Mouse (Mus musculus): ENCODE data around the gene Ptchd1. TPM values are rescaled to one million over a fixed set of nuclear protein-coding genes. Genes with fewer than 3 reads are reported as not detected.

Ptchd1 gene
- polyA plus RNA-seq, 1 experiment, result 0.53 TPM

DNA sequence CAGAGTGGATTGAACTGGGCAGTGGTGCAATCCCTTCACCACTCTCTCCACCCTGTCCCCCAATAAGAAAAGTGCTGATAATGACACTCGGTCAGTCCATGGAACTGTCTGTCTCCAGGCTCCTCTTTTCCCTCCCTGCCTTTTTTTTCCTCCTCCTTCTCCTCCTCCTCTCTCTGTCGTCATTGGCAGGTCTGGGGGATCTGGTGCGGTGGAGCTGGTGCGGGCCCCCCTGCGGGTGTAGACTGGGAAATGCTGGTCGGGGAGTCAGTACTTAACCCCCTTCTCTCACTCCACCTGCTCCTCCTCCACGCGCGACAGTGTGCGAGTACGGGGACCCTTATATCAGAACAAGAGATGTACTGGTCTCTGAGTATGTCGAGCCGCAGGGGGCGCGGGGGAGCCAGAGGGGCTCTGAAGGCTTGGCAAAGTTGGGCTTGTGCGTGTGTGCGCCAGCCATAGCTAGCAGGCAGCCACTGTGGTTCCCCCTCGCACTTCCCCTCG lies 777 bp upstream of the Ptchd1 start, which contains the start of gene Gm15155:
Gene Gm15155, plus strand, starts transcription at position 401 of the 501 bp plus-strand sequence.
- H3K79me2 ChIP-seq (ENCODE audit: control insufficient read depth, insufficient read depth), result no peaks in the 10 kb centered on the region
- no peak within 1 kb of the TSS for H3K4me3 ChIP-seq (ENCODE audit: insufficient read depth, poor library complexity, severe bottlenecking)
- no peaks in the 10 kb centered on the region for H3K27me3 ChIP-seq (ENCODE audit: control insufficient read depth, insufficient read depth, insufficient read length)
- TF ChIP-seq CEBPB (IDR thresholded peaks at IDR 0.05; ENCODE audit: low read depth) (no peak), CTCF (IDR thresholded peaks at IDR 0.05; ENCODE audit: control insufficient read depth, insufficient read depth, insufficient read length) (no peak), MYOD1 (IDR thresholded peaks at IDR 0.05; ENCODE audit: control insufficient read depth, insufficient read length, low read depth) (no peak)
- H3ac ChIP-seq (ENCODE audit: control insufficient read depth, insufficient read length, low read depth), result no peak within 1 kb of the TSS
- H3K36me3 ChIP-seq (ENCODE audit: control insufficient read depth, insufficient read depth), result no peaks in the 10 kb centered on the region
- H3K79me3 ChIP-seq (ENCODE audit: low read depth), result no peaks in the 10 kb centered on the region

DNA sequence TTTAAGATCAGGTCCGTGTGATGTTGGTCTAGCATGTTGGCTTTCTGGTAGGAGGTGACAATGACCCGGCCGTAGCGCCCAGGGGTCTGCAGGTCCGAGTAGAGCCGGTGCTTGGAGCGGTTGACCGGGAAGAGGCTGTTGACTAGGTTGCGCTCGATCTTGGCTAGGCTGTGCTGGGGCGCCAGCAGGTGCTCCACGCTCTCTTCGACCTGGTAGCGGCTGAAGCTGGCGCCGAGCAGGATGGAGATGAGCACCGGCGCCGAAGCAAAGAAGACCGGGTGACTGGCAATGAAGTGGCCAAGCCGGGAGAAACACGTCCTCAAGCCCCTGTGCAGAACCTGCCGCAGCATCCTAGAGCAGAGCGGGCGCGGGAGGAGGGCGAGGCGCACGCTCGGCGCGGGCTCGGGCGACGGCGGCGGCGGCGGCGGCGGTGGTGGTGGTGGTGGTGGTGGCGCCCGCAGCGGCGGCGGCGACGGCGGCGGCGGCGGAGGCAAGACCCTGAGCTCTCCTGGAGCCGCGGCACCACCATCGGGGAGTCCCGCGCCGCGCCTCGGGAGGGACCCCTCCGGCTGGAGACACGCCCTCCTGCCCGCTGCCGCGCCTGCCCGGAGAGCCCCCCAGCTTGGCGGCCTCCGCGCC lies 534 bp downstream of the Ptchd1 start:
- Histone ChIP-seq H3K79me3 (ENCODE audit: low read depth) (no peaks in the 10 kb centered on the region), H3K27me3 (ENCODE audit: control insufficient read depth, insufficient read depth, insufficient read length) (no peaks in the 10 kb centered on the region), H3K36me3 (ENCODE audit: control insufficient read depth, insufficient read depth) (no peaks in the 10 kb centered on the region), H3K4me3 (ENCODE audit: insufficient read depth, poor library complexity, severe bottlenecking) (no peak overlapping the region), H3K79me2 (ENCODE audit: control insufficient read depth, insufficient read depth) (no peaks in the 10 kb centered on the region), H3ac (ENCODE audit: control insufficient read depth, insufficient read length, low read depth) (peak overlapping the region; percentile 3)
- TF ChIP-seq FOSL1 (IDR thresholded peaks at IDR 0.05; ENCODE audit: insufficient read depth, low read length, poor library complexity, severe bottlenecking) (no peak), CEBPB (IDR thresholded peaks at IDR 0.05; ENCODE audit: low read depth) (no peak), MAX (IDR thresholded peaks at IDR 0.05) (no peak), MYOD1 (IDR thresholded peaks at IDR 0.05; ENCODE audit: control insufficient read depth, insufficient read length, low read depth) (no peak), USF1 (IDR thresholded peaks at IDR 0.05; ENCODE audit: low read depth) (no peak), MYOG (IDR thresholded peaks at IDR 0.05; ENCODE audit: control insufficient read depth, extremely low read depth, insufficient read length) (no peak), CTCF (IDR thresholded peaks at IDR 0.05; ENCODE audit: control insufficient read depth, insufficient read depth, insufficient read length) (no peak)

DNA sequence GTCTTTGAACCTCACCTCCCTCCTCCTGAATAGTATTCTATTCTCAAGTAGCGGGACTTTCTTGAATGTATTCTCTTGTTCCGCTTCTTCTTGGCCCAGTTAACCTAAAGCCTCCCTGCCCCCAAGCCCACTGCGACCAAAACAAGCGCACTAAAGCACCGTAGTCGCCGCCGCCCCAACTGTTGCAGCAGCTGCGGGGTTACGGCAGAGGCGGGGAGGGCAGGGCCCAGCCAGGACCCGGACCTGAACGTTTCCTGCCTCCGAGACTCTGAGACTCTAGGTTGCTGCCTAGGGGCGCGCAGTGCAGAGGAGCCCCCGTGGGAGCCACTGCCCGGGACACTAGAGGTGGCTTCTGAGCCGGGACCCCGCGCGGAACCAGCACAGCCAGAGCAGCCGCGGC lies 1.1 kb downstream of the Ptchd1 start:
- H3K36me3 ChIP-seq (ENCODE audit: control insufficient read depth, insufficient read depth), result no peaks in the 10 kb centered on the region
- H3K4me3 ChIP-seq (ENCODE audit: insufficient read depth, poor library complexity, severe bottlenecking), result no peak overlapping the region
- no peak for TF ChIP-seq MYOD1 (IDR thresholded peaks at IDR 0.05; ENCODE audit: control insufficient read depth, insufficient read length, low read depth)
- TF ChIP-seq CEBPB (IDR thresholded peaks at IDR 0.05; ENCODE audit: low read depth), result no peak
- TF ChIP-seq USF1 (IDR thresholded peaks at IDR 0.05; ENCODE audit: low read depth), result no peak
- no peak for TF ChIP-seq MYOG (IDR thresholded peaks at IDR 0.05; ENCODE audit: control insufficient read depth, extremely low read depth, insufficient read length)
- no peak for TF ChIP-seq MAX (IDR thresholded peaks at IDR 0.05)
- TF ChIP-seq CTCF (IDR thresholded peaks at IDR 0.05; ENCODE audit: control insufficient read depth, insufficient read depth, insufficient read length), result no peak
- H3ac ChIP-seq (ENCODE audit: control insufficient read depth, insufficient read length, low read depth), result peak overlapping the region; percentile 3
- no peaks in the 10 kb centered on the region for H3K27me3 ChIP-seq (ENCODE audit: control insufficient read depth, insufficient read depth, insufficient read length)
- H3K79me3 ChIP-seq (ENCODE audit: low read depth), result no peaks in the 10 kb centered on the region
- no peaks in the 10 kb centered on the region for H3K79me2 ChIP-seq (ENCODE audit: control insufficient read depth, insufficient read depth)

DNA sequence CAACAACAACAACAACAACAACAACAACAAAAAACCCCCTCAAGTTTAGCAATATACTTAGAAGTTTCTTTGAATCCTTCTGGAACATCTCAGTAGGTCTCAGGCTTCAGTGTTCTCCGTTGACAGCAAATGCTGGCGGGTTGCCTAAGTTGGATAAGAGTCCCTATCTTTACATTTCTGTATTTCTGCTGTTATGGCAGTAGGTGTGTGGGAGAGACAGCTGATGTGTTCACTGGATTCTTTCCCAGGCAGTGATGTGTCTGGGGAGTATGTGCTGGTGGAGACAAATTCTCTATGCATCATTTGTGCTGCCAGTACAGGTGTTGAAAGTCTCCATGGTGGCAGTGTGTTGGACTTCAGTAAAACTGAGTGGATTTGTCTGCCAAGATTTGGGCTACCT lies 22.4 kb downstream of the Ptchd1 start:
- no peaks in the 10 kb centered on the region for H3K79me2 ChIP-seq (ENCODE audit: control insufficient read depth, insufficient read depth)
- TF ChIP-seq CEBPB (IDR thresholded peaks at IDR 0.05; ENCODE audit: low read depth) (no peak), MYOD1 (IDR thresholded peaks at IDR 0.05; ENCODE audit: control insufficient read depth, insufficient read length, low read depth) (no peak), USF1 (IDR thresholded peaks at IDR 0.05; ENCODE audit: low read depth) (no peak), FOSL1 (IDR thresholded peaks at IDR 0.05; ENCODE audit: insufficient read depth, low read length, poor library complexity, severe bottlenecking) (no peak), MAX (IDR thresholded peaks at IDR 0.05) (no peak), MYOG (IDR thresholded peaks at IDR 0.05; ENCODE audit: control insufficient read depth, extremely low read depth, insufficient read length) (no peak), CTCF (IDR thresholded peaks at IDR 0.05; ENCODE audit: control insufficient read depth, insufficient read depth, insufficient read length) (no peak)
- no peaks in the 10 kb centered on the region for H3K36me3 ChIP-seq (ENCODE audit: control insufficient read depth, insufficient read depth)
- no peak overlapping the region for H3ac ChIP-seq (ENCODE audit: control insufficient read depth, insufficient read length, low read depth)
- H3K79me3 ChIP-seq (ENCODE audit: low read depth), result no peaks in the 10 kb centered on the region
- H3K4me3 ChIP-seq (ENCODE audit: insufficient read depth, poor library complexity, severe bottlenecking), result no peak overlapping the region
- no peaks in the 10 kb centered on the region for H3K27me3 ChIP-seq (ENCODE audit: control insufficient read depth, insufficient read depth, insufficient read length)

- TF ChIP-seq CTCF (IDR thresholded peaks at IDR 0.05; ENCODE audit: control insufficient read depth, insufficient read depth, insufficient read length) (no peak), USF1 (IDR thresholded peaks at IDR 0.05; ENCODE audit: low read depth) (no peak), MAX (IDR thresholded peaks at IDR 0.05) (no peak), MYOG (IDR thresholded peaks at IDR 0.05; ENCODE audit: control insufficient read depth, extremely low read depth, insufficient read length) (no peak), CEBPB (IDR thresholded peaks at IDR 0.05; ENCODE audit: low read depth) (no peak), FOSL1 (IDR thresholded peaks at IDR 0.05; ENCODE audit: insufficient read depth, low read length, poor library complexity, severe bottlenecking) (no peak), MYOD1 (IDR thresholded peaks at IDR 0.05; ENCODE audit: control insufficient read depth, insufficient read length, low read depth) (no peak)
- H3K27me3 ChIP-seq (ENCODE audit: control insufficient read depth, insufficient read depth, insufficient read length), result no peaks in the 10 kb centered on the region
- H3ac ChIP-seq (ENCODE audit: control insufficient read depth, insufficient read length, low read depth), result no peak overlapping the region
- no peak overlapping the region for H3K4me3 ChIP-seq (ENCODE audit: insufficient read depth, poor library complexity, severe bottlenecking)
- no peaks in the 10 kb centered on the region for H3K36me3 ChIP-seq (ENCODE audit: control insufficient read depth, insufficient read depth)
- H3K79me3 ChIP-seq (ENCODE audit: low read depth), result no peaks in the 10 kb centered on the region
- no peaks in the 10 kb centered on the region for H3K79me2 ChIP-seq (ENCODE audit: control insufficient read depth, insufficient read depth)
These were observed 27.2 kb downstream of the Ptchd1 start for GRCm38 (mm10) chrX:155596390-155596789.

DNA sequence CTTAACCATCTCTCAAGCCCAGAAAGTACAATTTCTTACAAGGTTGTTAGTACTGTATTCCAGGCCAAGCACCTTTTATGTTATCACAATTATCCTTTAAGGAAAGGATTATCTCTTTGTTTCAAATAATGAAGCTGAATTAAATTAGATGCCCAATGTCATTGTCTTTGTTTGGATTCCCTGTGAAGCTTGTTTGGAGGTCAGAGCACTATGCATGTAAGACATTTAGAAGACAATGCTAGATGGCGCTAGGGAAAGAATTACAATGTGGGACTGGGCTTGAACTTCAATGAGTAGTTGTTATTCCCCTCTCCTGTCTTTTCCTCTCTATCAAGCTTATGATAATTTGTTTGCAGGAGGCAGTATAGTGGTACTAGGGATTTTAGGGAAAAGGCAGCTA lies 28.9 kb downstream of the Ptchd1 start:
- Histone ChIP-seq H3K36me3 (ENCODE audit: control insufficient read depth, insufficient read depth) (no peaks in the 10 kb centered on the region), H3K4me3 (ENCODE audit: insufficient read depth, poor library complexity, severe bottlenecking) (no peak overlapping the region), H3K79me2 (ENCODE audit: control insufficient read depth, insufficient read depth) (no peaks in the 10 kb centered on the region), H3K79me3 (ENCODE audit: low read depth) (no peaks in the 10 kb centered on the region), H3ac (ENCODE audit: control insufficient read depth, insufficient read length, low read depth) (no peak overlapping the region), H3K27me3 (ENCODE audit: control insufficient read depth, insufficient read depth, insufficient read length) (no peaks in the 10 kb centered on the region)
- TF ChIP-seq FOSL1 (IDR thresholded peaks at IDR 0.05; ENCODE audit: insufficient read depth, low read length, poor library complexity, severe bottlenecking), result no peak
- TF ChIP-seq MYOD1 (IDR thresholded peaks at IDR 0.05; ENCODE audit: control insufficient read depth, insufficient read length, low read depth), result no peak
- TF ChIP-seq CEBPB (IDR thresholded peaks at IDR 0.05; ENCODE audit: low read depth), result no peak
- TF ChIP-seq MAX (IDR thresholded peaks at IDR 0.05), result no peak
- no peak for TF ChIP-seq CTCF (IDR thresholded peaks at IDR 0.05; ENCODE audit: control insufficient read depth, insufficient read depth, insufficient read length)
- no peak for TF ChIP-seq MYOG (IDR thresholded peaks at IDR 0.05; ENCODE audit: control insufficient read depth, extremely low read depth, insufficient read length)
- no peak for TF ChIP-seq USF1 (IDR thresholded peaks at IDR 0.05; ENCODE audit: low read depth)

Data from C2C12 (cell line).